Mouse (Mus musculus) MEL (cell line): Measurements from ENCODE around the gene Rps15a.
A peak's percentile ranks its signal among the peaks of the same experiment; 100 is the strongest.

Experiments
- CTCF ChIP-seq, 3 experiments: IDR thresholded peaks in 2 of 3; conservative IDR thresholded peaks in 1 of 3; 2 replicates each; pipeline ENCODE4 v1.5.1; 2011 to 2012; ENCODE audit warnings: low read length in 3 of 3, low read depth in 2 of 3, mild to moderate bottlenecking in 2 of 3, improper control_type of control experiment in 1 of 3, inconsistent platforms in 1 of 3, mixed read lengths in 1 of 3, moderate library complexity in 1 of 3; ENCODE audit not compliant: control insufficient read depth in 1 of 3, insufficient read depth in 1 of 3, poor library complexity in 1 of 3, severe bottlenecking in 1 of 3
- EP300 ChIP-seq, 2 experiments: IDR thresholded peaks; 2 replicates each; pipeline ENCODE4 v1.6.1; 2011; ENCODE audit warnings: improper control_type of control experiment in 2 of 2, low read length in 2 of 2, low read depth in 1 of 2, mild to moderate bottlenecking in 1 of 2
- MAZ ChIP-seq: IDR thresholded peaks from 2 replicates; pipeline ENCODE4 v1.6.1; 2012; ENCODE audit warnings: low read depth, mild to moderate bottlenecking, inconsistent platforms, low read length, improper control_type of control experiment
- NELFE ChIP-seq: IDR thresholded peaks from 2 replicates; pipeline ENCODE4 v1.6.1; 2011; ENCODE audit warnings: low read depth, low read length, improper control_type of control experiment
- POLR2A ChIP-seq, 2 experiments: IDR thresholded peaks; 2 replicates each; pipeline ENCODE4 v1.6.1; 2011 to 2012; ENCODE audit warnings: low read length in 2 of 2, mild to moderate bottlenecking in 2 of 2, control low read depth in 1 of 2, improper control_type of control experiment in 1 of 2, low read depth in 1 of 2, moderate library complexity in 1 of 2; ENCODE audit not compliant: control insufficient read depth in 1 of 2, insufficient read depth in 1 of 2, poor library complexity in 1 of 2
- POLR2AphosphoS2 ChIP-seq: IDR thresholded peaks from 2 replicates; pipeline ENCODE4 v1.6.1; 2011; ENCODE audit warnings: low read length, improper control_type of control experiment
- POLR2AphosphoS5 ChIP-seq: IDR thresholded peaks from 2 replicates; pipeline ENCODE4 v1.6.1; 2012; ENCODE audit warnings: low read depth, borderline replicate concordance, mild to moderate bottlenecking, inconsistent platforms, low read length, moderate library complexity, mixed read lengths
- SIN3A ChIP-seq: IDR thresholded peaks from 2 replicates; pipeline ENCODE4 v1.6.1; 2012; ENCODE audit warnings: low read length, improper control_type of control experiment, inconsistent platforms
- TAL1 ChIP-seq: IDR thresholded peaks from 2 replicates; pipeline ENCODE4 v1.6.1; 2012; ENCODE audit warnings: mild to moderate bottlenecking, inconsistent platforms, low read length, moderate library complexity, mixed read lengths
- UBTF ChIP-seq: IDR thresholded peaks from 2 replicates; pipeline ENCODE4 v1.6.1; 2012; ENCODE audit warnings: low read depth, mild to moderate bottlenecking, inconsistent platforms, low read length, improper control_type of control experiment, moderate library complexity, borderline replicate concordance; ENCODE audit not compliant: insufficient read depth
- ZC3H11A ChIP-seq: IDR thresholded peaks from 2 replicates; pipeline ENCODE4 v1.6.1; 2012; ENCODE audit warnings: low read depth, mild to moderate bottlenecking, inconsistent platforms, low read length, improper control_type of control experiment

- no peak for TF ChIP-seq UBTF
- TF ChIP-seq CTCF (IDR thresholded peaks at IDR 0.05 in 2 of 3, conservative IDR thresholded peaks at IDR 0.05 in 1 of 3; ENCODE audit: control insufficient read depth in 1 of 3, insufficient read depth in 1 of 3, low read depth in 2 of 3, low read length in 3 of 3, poor library complexity in 1 of 3, severe bottlenecking in 1 of 3) = no peak
- TF ChIP-seq POLR2A (IDR thresholded peaks at IDR 0.05; ENCODE audit: control insufficient read depth in 1 of 2, insufficient read depth in 1 of 2, low read depth in 1 of 2, low read length in 2 of 2, poor library complexity in 1 of 2) = peak in 1 of 2 experiments; percentile 59; a peak in 2 of 4 replicates
- TF ChIP-seq TAL1 = peak; percentile 71
- TF ChIP-seq POLR2AphosphoS2 = peak; percentile 94
- no peak for TF ChIP-seq ZC3H11A
- no peak for TF ChIP-seq MAZ
- TF ChIP-seq POLR2AphosphoS5 = no peak
- peak; percentile 65 for TF ChIP-seq SIN3A
- no peak for TF ChIP-seq NELFE
- peak; percentile 72 to 82 for TF ChIP-seq EP300 (IDR thresholded peaks at IDR 0.05; ENCODE audit: low read depth in 1 of 2, low read length in 2 of 2)
These were observed 10.4 kb upstream of the Rps15a start for GRCm38 (mm10) chr7:118126219-118126875.
